Mouse (Mus musculus): Measurements from ENCODE around the gene Fgfr1op2. TPM values are rescaled to one million over a fixed set of nuclear protein-coding genes. Genes with fewer than 3 reads are reported as not detected.
A peak's percentile ranks its signal among the peaks of the same experiment; 100 is the strongest.

Gene Fgfr1op2
- polyA plus RNA-seq, 1 experiment from 2014 or later, result 95.4 TPM

DNA sequence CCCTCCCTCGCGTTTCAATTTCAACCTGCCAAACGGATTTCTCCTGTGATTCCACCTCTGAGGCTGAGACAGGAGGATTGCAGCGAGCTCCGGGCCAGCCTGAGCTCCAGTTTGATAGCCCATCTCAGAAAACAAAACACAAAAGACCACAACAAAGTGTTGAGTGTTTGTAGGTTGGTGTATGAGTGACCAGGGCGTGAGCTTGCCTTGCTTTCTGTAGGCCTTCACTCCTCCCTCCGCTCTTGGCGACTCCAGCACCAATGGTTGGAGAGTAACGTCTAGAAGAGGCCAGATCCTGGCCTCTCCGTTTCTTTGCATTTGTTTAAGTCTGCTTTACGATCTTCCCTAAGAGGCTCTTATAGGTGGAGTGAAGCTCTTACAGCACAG is 66.2 kb downstream of the Fgfr1op2 start:
- no peak for TF ChIP-seq CTCF (IDR thresholded peaks at IDR 0.05; ENCODE audit: low read depth)
- no peaks in the 10 kb centered on the region for H3K36me3 ChIP-seq (ENCODE audit: insufficient read depth, low read length)
- no peaks in the 10 kb centered on the region for H3K9me3 ChIP-seq (replicated peaks; ENCODE audit: low read length)
- H3K4me2 ChIP-seq (ENCODE audit: low read length), result peak overlapping the region; percentile 85
- peak overlapping the region; percentile 94 for H3K9ac ChIP-seq (ENCODE audit: low read depth, low read length)
- peak; percentile 43 for DNase-seq (ENCODE audit: low spot score)
- no peak for ATAC-seq (replicated peaks; ENCODE audit: low FRiP score, low read depth)
- WGBS, result 20% methylated on average over 11 of the region's 11 CpGs
- H3K4me1 ChIP-seq (replicated peaks; ENCODE audit: insufficient read depth, low read length), result peaks cover 3% of the 10 kb centered on the region; the same call in 1 of the 2 replicates
- peak overlapping the region; percentile 96 for H3K27ac ChIP-seq
- H3K4me3 ChIP-seq (replicated peaks; ENCODE audit: low read depth, low read length), result peak overlapping the region; percentile 86
- no peaks in the 10 kb centered on the region for H3K27me3 ChIP-seq (ENCODE audit: insufficient read depth, low read length)

Other genes with a start within 250 kb of the Fgfr1op2 start
- 17.3 and 17.4 TPM in 2 replicates for gene Itpr2, start 75.0 kb upstream of the Fgfr1op2 start, polyA plus RNA-seq (2015; fragmentation: Nextera tagmentation; extraction: Ambion mirVana)
- gene Ints13, start 632 bp downstream of the Fgfr1op2 start, polyA plus RNA-seq (2015; fragmentation: Nextera tagmentation; extraction: Ambion mirVana), result 49.4 and 53.7 TPM in 2 replicates
- 144 and 153 TPM in 2 replicates for gene Med21, start 65.3 kb downstream of the Fgfr1op2 start, polyA plus RNA-seq (2015; fragmentation: Nextera tagmentation; extraction: Ambion mirVana)
- gene Tm7sf3, start 65.6 kb downstream of the Fgfr1op2 start, polyA plus RNA-seq (2015; fragmentation: Nextera tagmentation; extraction: Ambion mirVana), result 37.8 and 38.3 TPM in 2 replicates
- gene Stk38l, start 147.8 kb downstream of the Fgfr1op2 start, polyA plus RNA-seq (2015; fragmentation: Nextera tagmentation; extraction: Ambion mirVana), result 13.1 and 14.2 TPM in 2 replicates
- 1.2 and 1.8 TPM in 2 replicates for gene Arntl2, start 218.9 kb downstream of the Fgfr1op2 start, polyA plus RNA-seq (2015; fragmentation: Nextera tagmentation; extraction: Ambion mirVana)

Data from kidney, postnatal 0 days (tissue).